Mouse (Mus musculus): Measurements from ENCODE around the gene Pllp.

The Pllp gene

DNA sequence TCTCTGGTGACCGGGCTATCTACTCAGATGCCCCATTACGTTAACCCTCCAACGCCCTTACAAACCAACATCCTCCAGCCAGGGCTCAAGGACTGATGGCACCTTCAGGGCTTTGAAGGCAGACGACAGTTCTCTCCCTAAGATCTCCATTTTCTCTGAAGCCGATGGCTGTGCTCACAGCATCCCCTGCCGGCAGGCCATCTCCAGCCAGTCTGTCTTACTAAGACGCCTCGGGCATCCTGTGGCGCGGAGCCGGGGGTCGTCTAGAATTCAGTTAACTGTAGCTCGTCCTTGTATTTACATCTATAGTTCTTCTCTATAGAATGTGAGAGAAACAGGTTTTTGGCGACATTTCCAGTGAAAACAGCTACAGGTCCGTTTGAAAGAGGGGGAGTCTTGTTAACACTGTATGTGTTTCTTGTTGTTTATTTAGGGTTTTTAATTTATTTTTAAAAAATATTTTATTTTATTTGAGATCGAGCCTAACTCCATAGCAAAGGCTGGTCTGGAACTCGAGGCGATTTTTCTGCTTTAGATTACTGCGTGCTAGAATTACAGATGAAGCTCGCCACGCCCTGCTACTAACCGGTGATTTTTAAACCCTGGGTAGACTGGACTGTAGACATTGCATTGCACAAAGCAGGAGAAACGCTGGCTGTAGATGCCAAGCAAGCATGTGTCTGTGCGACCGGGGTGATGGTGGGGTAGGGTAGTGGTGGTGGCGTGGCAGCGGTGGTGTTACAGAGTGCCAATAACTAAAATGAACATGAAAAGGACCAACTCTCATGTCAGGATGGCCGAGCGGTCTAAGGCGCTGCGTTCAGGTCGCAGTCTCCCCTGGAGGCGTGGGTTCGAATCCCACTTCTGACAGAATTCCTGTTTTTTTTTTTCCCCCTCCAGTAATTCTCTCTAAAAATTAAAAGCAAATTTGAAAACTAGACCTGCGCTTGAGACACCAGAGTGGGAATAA, 7.1 kb upstream of the Pllp start:
- peak; percentile 86 for DNase-seq (ENCODE audit: low read depth, low spot score)

DNA sequence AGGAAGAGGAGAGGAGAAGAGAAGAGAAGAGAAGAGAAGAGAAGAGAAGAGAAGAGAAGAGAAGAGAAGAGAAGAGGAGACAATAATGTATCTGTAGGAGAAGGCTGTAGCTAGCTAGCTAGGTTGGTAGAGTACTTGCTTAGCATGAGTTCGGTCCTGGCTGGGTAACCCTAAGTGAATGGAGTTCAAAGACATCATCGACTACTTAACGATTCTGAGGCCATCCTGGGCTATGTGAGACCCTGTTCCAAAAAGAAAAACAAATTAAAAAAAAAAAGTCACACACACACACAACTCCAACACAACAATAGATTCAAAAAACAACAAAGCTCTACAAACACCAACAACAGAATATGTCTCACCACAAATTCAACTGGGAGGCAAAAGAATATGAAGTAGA, 6.1 kb upstream of the Pllp start:
- peak; percentile 16 for DNase-seq (ENCODE audit: low read depth, low spot score)

DNA sequence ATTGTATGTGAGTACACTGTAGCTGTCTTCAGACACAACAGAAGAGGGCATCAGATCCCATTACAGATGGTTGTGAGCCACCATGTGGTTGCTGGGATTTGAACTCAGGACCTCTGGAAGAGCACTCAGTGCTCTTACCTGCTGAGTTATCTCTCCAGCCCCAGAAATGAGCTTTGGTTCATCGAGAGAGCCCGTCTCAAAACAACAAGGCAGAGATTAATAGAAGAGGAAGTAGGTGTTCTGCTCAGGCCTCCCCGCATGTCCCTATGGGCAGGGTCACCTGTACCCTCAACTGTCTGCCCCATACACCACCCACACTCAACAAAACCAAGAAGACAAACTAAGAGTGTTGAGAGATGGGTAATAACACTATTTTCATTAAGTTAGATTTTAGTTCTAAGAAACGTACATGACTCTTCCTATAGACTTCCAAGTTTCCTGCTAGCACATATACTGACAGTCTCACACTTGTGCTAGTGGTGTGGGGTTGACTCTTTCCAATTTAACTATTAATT, 4.4 kb upstream of the Pllp start:
- no peak for DNase-seq (ENCODE audit: low read depth, low spot score)

DNA sequence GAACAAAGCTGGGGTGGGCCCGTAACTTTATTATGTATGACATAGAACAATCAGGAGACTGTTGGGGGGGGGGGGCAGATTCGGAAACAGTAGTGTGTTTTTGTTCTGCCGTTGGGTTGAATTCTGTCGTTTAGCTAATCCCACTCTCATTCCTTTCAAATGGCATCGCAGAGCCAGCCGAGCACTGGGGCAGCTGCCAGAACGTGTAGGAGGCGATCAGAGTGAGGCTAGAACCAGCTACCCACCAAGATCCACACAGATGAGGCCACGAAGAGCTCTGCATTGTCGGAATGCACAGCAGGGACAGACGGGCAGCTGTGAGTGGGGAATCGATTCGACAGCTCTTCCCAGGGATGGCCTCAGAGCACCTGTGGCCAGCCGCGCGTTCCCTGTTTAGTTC, 3.3 kb upstream of the Pllp start:
- no peak for DNase-seq (ENCODE audit: low read depth, low spot score)

DNA sequence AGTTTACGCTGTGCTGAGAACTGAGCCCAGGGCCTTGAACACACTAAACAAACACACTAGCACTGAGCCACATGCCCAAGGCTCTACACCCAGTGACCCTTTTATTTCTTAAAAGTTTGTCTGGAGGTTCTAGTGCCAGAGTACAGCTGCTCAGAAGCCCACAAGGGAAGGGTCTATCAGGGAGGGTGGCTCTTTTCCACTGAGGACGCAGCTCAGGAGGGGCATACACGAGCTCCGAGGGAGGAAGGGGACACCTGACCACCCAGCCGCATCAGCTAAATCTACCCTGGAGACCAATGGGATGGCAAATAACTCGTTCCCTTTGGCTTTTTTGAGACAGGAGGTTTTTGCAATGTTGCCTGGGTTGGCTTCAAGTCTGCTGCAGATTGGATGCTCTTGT, 1.9 kb upstream of the Pllp start:
- no peak for DNase-seq (ENCODE audit: low read depth, low spot score)

DNA sequence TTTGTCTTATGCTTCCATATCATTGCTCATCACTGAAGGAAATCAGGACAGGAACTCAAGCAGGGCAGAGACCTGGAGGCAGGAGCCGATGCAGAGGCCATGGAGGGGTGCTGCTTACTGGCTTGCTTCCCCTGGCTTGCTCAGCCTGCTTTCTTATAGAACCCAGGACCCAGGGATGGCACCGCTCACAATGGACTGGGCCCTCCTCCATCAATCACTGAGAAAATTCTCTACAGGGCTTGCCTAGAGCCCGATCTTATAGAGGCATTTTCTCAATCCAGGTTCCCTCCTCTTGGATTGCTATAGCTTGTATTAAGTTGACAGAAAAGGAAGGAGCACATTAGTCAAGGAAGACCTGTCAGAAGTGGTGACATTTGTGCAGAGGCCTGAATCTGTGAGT, 488 bp upstream of the Pllp start:
- DNase-seq (ENCODE audit: low read depth, low spot score): no peak

DNA sequence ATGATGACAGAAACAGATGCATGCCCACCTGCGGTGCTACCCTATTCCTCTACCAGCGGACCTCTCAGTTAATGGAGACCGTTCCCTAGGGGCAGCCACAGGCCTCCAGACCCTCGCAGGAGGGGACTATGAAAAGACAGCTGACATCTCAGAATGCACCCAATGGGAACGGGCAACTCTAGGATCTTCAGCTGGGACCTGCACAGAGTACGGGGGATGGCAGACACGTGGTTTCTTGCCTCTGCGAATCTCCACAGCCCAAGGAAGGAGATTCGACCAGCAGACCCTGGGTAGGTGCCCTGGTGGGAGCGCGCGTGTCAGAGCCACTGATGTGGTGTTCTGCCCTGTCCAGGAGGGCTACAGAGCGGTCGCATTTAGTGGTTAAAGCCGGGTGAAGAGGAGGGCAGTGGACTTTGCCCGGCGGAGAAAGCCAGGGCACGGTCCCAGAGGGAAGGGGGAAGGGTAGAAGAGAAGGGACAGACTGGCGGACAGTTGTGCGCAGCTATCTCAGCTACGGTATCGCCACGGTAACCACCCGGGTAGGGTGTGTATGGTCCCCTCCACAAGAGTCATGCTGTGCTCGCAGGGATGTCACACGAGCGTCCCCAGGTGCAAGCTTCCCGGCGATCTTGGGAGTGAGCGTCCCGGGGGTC, 611 bp downstream of the Pllp start:
- no peak for DNase-seq (ENCODE audit: low read depth, low spot score)

DNA sequence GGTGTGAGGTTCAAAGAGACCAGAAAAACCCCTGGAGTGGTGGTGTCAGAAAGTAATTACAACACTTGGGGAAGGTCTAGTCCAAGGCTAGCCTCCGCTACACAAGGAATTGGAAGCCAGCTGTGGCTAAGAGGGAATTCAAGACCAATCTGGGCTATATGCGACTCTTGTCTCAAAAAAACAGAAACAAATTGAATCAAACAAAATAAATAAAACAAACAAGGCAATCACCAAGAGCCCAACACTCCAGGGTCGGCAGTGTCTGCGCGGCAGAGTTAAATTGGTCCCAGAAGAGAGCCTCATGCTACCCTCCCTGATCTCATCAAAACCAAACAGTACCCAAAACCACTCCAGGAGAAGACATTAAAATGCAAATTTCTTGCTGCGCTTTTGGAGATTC, 1.4 kb downstream of the Pllp start:
- no peak for DNase-seq (ENCODE audit: low read depth, low spot score)

DNA sequence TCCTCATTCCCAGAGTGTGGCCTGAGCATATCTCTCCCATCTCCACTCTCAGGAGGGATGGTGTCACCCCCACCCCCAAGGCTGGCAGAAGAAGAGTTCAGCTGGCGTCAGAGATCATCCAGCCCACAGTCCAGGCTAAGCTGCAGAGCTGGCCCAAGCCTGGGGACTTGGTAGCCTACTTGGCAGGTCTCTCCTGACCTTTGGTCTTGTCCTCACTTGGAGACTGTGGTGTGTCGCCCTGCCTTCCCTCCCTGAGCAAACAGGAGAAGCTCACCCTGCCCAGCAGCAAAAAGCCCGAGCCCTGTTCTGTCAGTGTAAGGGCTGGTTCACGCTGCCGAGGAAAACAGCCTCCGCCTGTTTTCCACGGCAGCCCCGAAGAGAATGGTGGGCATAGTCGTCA, 10.1 kb downstream of the Pllp start:
- no peak for DNase-seq (ENCODE audit: low read depth, low spot score)

DNA sequence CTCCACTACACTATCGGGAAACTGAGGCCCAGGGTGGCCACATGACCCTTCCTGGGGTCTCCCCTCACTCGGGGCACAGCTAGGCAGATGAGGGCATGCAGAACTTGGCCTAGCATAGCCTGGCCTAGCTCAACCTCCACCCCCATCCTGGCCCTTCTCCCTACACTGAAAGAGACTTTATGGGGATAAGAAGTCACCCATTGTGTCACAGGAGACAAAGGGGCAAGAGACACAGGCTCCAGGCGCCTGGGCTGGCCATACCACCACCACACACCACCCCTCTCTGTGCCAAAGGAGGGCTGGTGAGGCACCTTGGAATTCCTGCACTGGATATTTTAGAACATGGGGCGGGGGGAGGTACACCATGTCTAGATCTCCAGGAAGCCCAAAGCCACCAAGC, 11.8 kb downstream of the Pllp start:
- no peak for DNase-seq (ENCODE audit: low read depth, low spot score)

DNA sequence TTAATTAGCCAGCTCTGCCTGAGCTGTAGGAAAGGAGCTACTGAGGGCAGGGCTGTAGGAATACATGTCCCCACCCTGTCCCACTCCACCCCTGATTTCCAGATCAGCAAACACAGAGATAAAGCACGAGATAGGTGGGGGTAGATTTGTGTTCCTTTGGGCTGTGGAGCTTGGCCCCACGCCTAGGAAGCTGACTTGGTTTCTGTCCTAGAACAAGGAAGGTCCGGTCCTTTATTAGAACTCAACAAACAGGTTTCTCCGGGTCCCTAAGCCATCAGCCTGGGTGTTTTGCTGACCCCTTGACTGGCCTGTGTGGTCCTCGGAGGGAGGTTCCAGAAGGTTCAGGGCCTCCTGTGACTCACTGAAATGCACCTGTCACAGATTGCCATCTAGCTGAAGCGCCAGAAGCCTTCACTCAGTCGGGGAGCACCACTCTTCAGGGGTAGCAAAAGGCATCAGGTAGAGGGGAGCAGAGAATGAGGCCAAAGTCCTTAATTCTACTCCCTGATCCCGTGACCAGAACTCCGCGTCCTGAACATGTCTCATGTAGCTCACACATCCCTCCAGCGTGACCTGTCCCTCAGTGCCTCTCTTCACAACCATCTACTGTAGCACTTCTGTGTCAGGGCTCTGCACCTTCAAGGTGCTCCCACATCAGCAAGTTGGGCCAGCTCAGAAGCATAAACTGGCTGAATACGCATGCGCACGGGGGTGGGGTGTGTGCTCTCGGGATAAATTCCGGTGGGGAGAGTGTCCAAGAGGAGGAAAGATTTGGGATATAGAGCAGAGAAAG, 13.2 kb downstream of the Pllp start:
- DNase-seq (ENCODE audit: low read depth, low spot score): no peak

DNA sequence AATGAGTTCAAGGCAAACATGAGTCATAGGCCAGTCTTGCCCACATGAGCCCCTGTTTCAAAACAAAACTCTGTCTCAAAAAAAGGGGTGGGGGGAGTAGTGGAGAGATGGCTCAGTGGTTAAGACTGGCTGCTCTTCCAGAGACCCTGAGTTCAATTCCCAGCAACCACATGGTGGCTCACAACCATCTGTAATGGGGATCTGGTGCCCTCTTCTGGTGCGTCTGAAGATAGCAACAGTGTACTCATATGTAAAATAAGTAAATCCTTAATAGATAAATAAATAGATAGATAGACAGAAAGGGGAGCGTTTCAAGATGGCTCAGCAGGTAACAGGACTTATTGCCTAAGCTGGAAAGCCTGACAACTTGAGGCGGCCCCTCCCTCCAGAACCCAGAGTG, 15.7 kb downstream of the Pllp start:
- no peak for DNase-seq (ENCODE audit: low read depth, low spot score)

DNA sequence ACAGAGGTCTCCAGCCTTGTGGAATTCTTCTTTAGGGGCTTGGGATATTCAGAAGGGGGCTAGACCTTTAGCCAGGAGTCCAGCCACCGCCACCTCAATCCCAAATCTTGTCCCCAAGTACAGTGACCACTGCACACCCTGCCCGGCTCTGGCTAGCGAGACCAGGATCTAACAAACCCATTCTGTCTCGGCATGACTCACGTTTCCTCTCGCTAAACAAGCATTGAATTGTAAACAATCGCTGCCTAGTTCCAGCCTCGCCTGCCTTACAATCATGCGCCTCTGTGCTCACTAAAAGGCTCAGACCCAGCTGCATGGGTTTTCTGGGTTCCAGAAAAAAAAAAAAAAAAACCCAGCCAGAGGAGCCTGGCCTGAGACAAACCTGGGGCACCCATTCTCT, 17.5 kb downstream of the Pllp start:
- DNase-seq (ENCODE audit: low read depth, low spot score): no peak

DNA sequence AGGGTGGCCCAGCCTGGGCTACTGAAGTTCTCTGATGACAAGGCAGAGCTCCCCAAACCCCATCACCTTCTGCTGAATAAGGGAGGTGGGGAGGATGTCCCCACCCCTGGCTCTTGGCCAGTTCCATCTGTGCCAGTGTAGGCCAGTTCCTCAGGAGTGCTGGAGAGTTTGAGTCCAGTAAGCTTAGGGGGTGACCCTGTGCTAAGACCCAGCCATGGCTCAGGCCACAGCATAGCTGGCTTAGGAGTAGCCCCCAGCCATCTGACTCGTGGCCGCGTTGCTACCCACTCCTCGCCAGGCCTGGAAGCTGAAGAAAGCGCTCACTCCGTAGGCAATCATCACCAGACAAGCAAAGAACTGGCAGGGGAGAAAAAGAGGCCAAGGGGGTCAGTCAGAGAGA, 20.2 kb downstream of the Pllp start:
- no peak for DNase-seq (ENCODE audit: low read depth, low spot score)

DNA sequence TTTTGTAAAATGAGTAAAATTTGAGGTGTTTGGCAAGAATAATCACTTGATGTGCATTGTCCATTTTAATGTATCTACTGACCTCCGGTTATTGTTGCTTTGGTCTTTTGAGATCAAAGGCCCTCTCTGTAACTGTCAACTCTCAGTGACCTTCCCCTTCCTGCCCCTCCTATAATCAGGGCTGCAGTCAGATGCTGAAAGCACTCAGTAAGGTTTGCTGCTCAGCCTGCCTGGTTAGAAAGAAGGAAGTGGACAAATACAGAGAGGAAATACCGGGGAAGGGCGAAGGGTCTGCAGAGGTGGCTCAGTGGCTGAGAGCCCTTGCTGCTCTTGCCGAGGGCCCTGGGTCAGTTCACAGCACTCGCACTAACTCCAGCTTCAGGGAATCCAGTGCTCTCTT, 21.7 kb downstream of the Pllp start:
- no peak for DNase-seq (ENCODE audit: low read depth, low spot score)

DNA sequence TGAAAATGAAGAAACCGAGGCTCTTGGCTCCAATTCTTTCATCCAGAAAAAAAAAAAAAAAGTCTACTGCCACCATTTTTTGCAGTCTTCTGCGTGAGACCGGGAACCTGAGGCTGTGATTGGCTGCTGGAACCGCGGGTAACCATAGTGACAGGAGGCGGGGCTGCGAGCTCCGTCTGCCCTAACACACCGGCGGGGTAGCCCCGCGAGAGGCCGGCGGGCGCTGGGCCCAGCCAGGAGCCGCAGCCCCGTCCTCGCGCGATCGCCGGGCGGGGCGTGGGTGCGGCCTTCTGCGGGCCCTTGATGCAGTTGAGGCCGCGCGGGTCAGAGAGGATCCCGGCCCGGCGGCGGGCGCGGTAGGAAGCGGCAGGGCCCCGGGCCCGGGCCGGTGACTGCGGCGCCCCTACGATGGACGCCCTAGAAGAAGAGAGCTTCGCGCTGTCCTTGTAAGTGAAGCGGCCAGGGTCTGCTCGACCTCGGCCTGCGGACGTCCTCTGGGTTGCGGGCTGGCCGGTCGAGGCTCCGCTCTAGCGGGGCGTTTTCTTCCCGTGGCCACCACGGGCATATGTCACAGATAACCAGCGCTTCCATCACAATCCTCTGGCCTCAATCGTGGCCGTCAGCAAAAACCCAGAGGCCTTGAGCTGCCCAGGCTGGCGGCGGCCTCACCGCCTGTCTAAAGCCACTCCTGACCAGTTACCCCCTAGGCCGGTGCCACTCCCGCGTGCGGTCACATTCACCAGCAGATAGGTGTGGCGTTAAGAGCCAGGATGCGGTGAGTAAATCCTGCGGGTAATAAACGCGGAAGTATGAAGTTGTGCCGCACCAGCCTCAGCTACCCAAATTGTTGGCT, 29.4 kb downstream of the Pllp start, which contains the start of gene Arl2bp:
TSS of gene Arl2bp (plus strand) at position 145 of the 853 bp plus-strand sequence.
- peak; percentile 95 for DNase-seq (ENCODE audit: low read depth, low spot score)

DNA sequence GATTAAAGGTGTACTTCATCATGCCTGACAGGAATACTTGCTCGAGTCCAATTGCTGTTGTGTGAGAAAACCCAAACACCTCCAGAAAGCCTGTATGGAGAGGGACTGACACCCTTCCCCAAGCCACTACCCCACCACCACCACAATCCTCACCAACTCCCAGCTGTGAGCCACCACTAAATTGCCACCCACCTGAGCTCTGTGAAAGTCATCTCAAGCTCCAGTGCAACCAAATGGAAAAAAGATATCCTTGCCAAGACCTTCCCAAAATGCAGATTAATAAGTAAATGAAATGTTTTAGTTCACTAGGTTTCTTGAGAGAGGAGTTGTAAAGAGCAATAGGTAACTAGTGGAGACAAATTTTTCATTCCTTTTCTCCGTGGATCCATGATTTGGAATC, 31.4 kb downstream of the Pllp start:
- DNase-seq (ENCODE audit: low read depth, low spot score): no peak

DNA sequence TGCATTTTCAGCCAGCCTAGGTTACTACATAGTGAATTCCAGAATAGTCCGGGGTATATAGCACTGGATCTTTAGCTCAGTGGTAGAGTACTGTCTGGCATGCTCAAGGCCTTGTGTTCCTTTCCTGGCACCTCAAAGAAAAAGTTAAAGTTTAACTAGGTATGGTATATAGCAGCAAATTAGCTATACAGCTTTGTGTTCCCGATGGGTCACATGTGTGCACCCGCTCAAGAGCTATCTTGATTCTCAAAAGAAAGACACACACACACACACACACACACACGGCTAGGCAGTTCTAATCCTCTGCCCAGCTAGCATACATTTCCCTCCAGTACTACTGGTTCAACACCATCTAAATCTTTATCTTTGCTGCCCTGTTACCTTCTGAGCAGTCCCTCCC, 35.7 kb downstream of the Pllp start:
- DNase-seq (ENCODE audit: low read depth, low spot score): no peak

DNA sequence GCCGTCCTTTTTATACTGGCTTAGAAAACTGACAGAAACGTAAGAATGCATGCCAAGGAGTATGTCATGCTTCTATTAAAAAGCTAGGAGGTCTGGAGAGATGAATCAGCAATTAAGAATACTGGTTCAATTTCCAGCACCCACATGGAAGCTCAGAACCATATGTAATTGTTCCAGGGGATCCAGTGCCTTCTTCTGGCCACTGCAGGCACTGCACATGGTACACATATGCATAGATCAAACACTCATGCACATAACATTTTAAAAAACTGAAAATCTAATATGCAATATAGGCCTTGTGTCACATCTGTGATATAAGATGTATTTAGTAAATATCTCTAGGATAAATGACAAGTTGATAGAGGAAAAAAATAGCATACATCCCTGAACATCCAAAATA, 38.0 kb downstream of the Pllp start:
- no peak for DNase-seq (ENCODE audit: low read depth, low spot score)

DNA sequence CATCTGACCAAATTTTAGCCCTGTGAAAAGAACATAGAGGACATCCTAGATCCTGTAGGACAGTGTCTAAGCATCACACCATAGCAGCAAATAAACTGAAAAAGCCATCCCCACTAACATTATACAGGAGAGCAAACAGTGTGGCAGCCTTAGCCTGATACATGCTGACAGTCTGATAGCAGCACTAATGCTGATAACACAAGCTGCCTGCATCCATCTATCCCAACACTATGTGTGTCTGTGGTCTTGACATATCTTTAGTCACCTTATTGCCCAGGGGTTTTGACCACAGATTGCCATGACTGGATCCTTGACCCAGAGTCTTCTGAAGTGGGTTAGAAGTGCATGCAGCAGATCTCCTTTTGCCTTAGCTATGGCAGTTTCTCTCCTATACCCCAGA, 41.1 kb downstream of the Pllp start:
- DNase-seq (ENCODE audit: low read depth, low spot score): no peak

DNA sequence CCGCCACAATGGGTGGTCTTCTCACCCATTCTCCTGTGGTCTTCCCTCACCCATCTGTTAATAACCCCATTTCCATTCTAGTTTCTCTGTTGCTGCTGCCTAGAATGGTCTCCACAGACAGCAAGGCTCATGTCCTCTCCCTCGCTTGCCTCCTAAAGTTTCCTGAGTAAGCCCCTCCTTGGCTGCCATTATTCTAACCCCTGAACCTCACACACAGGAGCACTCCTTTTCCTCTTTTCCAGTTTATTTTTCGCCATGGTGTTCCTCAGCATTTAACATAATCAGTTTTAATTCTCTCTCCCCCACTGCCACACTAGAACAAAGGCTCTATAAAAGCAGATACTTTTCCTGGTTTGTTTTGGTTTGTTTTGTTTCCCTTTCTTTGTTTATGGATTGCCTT, 43.1 kb downstream of the Pllp start:
- DNase-seq (ENCODE audit: low read depth, low spot score): no peak
